Mouse (Mus musculus) olfactory bulb, adult 2 months (tissue): ENCODE measurements around the gene Rpl11. TPM values are rescaled to one million over a fixed set of nuclear protein-coding genes. Genes with fewer than 3 reads are reported as not detected.
"Not testable (repeated sequence)": the region's sequence is repeated elsewhere in the genome, so short reads cannot be mapped to it uniquely, and the experiment has no call there.

ENCODE experiments used
- H3K27ac ChIP-seq: fragments of 200-500 bp; 2 replicates; pipeline ENCODE4 v1.5.1; 2012; ENCODE audit warnings: low read depth, low read length; ENCODE audit not compliant: insufficient read depth
- H3K4me1 ChIP-seq: fragments of 200-500 bp; 2 replicates; pipeline ENCODE4 v1.6.1; 2012; ENCODE audit warnings: low read length; ENCODE audit not compliant: control insufficient read depth, insufficient read depth
- H3K4me3 ChIP-seq: fragments of 200-500 bp; 2 replicates; pipeline ENCODE4 v1.5.1; 2012; ENCODE audit warnings: mild to moderate bottlenecking, low read depth, low read length, moderate library complexity; ENCODE audit not compliant: insufficient read depth
- CTCF ChIP-seq: fragments of 200-500 bp; IDR thresholded peaks from 2 replicates; pipeline ENCODE4 v1.5.1; 2012; ENCODE audit warnings: low read depth, mild to moderate bottlenecking, low read length, moderate library complexity; ENCODE audit not compliant: insufficient read depth
- POLR2A ChIP-seq: fragments of 200-500 bp; IDR thresholded peaks from 2 replicates; pipeline ENCODE4 v1.6.1; 2012; ENCODE audit warnings: mild to moderate bottlenecking, low read depth, low read length, moderate library complexity; ENCODE audit not compliant: insufficient read depth
- WGBS: fragments of 180-500 bp; shearing (Covaris S2); methylation state at CpG from one replicate; pipeline ENCODE4 v1.1.7; 2018; 5-methylcytosine and 5-hydroxymethylcytosine counted together
- polyA plus RNA-seq: library from polyadenylated mRNA; stranded (reverse); fragments of >200 nt; gene quantifications from 2 replicates; pipeline ENCODE4 v1.2.4, GENCODE M21; 2012; ENCODE audit warnings: low replicate concordance; ENCODE audit not compliant: missing spikeins, insufficient read depth, insufficient read length

Gene Rpl11
- not detected in 2 replicates for polyA plus RNA-seq

- H3K4me1 ChIP-seq: peaks cover 9% of the 10 kb centered on the region
- TF ChIP-seq CTCF (peak; percentile 60), POLR2A (peak; percentile 78)
- 0 out of 2 replicates have a peak within 1 kb of the TSS, but pooled peaks have one; percentile 47 for H3K27ac ChIP-seq
- peak within 1 kb of the TSS; percentile 79 for H3K4me3 ChIP-seq
- under 1% methylated on average over 21 of the region's 21 CpGs for WGBS
These were observed at the start of gene Rpl11 for GRCm38 (mm10) chr4:136053247-136053596. Gene Rpl11 (minus strand): TSS chr4:136053428.

DNA sequence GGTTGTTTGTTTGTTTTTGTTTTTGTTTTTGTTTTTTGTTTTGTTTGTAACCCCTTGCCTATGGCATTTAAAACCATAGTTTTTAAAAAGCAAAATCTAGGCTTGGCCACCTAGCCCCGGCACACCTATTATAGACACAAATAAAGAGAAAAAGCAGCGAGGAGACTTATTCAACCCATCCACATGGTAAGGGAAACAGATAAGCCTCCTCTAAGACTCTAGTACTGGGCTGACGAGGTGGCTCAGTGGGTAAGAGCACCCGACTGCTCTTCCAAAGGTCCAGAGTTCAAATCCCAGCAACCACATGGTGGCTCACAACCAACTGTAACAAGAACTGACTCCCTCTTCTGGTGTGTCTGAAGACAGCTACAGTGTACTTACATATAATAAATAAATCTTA lies 48.5 kb upstream of the Rpl11 start:
- not testable (repeated sequence) for H3K27ac ChIP-seq, H3K4me3 ChIP-seq
- WGBS: 94% methylated on average over 4 of the region's 4 CpGs
- peaks cover 12% of the 10 kb centered on the region for H3K4me1 ChIP-seq

DNA sequence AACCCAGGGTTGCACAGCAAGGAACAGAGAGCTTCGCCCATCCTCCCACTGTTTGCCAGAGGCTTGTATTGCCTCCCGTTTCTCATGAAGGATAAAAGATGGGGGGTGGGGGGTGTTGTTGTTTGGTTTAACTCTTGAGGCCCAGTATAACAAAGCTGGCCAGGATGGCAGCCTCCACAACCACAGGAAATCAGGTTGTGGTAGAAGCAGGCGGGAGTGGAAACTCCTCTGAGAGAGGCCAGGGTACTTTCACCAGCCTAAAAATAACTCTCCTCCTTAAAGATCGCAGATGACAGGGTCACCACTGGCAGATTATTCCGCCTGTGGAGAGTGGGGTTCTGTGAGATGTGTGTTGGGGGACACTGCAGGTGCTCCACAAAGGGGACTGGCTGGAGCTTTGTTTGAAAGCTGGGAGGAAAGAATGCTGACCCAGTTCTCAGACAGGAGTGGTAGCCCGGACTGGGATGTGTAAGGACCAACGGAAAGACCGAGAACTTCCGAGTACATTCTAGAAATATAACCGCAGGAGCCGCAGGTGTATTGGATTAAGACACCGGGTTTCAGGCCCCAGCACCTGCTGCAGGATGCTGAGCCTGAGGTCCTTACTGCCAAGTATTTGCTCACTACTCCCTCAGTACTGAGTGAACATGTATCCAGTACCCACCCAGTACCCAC lies 47.3 kb upstream of the Rpl11 start:
- WGBS: 73% methylated on average over 12 of the region's 12 CpGs
- Histone ChIP-seq H3K27ac (no peak overlapping the region), H3K4me1 (peaks cover 12% of the 10 kb centered on the region), H3K4me3 (no peak overlapping the region)
- TF ChIP-seq CTCF (no peak), POLR2A (no peak)

- no peak for TF ChIP-seq POLR2A
- H3K4me3 ChIP-seq: no peak overlapping the region
- WGBS: 98% methylated on average over 3 of the region's 3 CpGs
- peaks cover 11% of the 10 kb centered on the region for H3K4me1 ChIP-seq
- no peak overlapping the region for H3K27ac ChIP-seq
These were observed 45.2 kb upstream of the Rpl11 start for GRCm38 (mm10) chr4:136098446-136098845.

DNA sequence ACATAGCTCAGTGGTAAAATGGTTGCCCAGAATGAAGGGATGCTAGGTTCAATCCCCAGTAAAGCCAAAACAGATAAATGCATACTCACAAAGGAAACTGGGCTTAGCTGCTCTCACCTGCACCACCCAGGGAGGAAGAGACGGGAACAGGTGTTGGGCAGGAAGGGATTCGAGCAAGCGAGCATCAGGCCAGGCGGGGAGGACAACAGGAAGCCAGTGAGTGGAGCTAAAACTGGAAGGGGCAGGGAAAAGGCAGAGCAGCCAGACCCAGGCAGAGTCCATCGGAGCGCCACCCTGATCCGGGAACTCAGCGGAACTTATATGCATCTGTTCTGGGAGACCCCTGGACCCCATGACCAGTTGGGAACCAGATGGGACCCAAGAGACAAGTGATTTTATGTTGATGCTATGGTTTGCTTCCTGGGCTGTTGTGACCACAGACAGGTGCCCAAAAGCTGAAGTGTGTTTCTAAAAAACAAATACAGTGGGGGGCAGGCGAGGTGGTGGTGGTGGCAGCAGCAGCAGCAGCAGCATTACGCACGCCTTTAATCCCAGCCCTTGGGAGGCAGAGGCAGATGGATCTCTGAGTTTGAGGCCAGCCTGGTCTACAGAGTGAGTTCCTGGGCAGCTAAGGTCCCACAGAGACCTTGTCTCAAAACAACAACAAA lies 43.4 kb upstream of the Rpl11 start:
- TF ChIP-seq POLR2A: no peak
- TF ChIP-seq CTCF: no peak
- Histone ChIP-seq H3K4me1 (peaks cover 11% of the 10 kb centered on the region), H3K4me3 (no peak overlapping the region), H3K27ac (no peak overlapping the region)
- WGBS: 88% methylated on average over 11 of the region's 11 CpGs

- 85% methylated on average over 9 of the region's 9 CpGs for WGBS
- peaks cover 11% of the 10 kb centered on the region for H3K4me1 ChIP-seq
- no peak overlapping the region for H3K27ac ChIP-seq
- no peak overlapping the region for H3K4me3 ChIP-seq
- TF ChIP-seq POLR2A (no peak), CTCF (no peak)
These were observed 42.4 kb upstream of the Rpl11 start for GRCm38 (mm10) chr4:136095490-136096105.

DNA sequence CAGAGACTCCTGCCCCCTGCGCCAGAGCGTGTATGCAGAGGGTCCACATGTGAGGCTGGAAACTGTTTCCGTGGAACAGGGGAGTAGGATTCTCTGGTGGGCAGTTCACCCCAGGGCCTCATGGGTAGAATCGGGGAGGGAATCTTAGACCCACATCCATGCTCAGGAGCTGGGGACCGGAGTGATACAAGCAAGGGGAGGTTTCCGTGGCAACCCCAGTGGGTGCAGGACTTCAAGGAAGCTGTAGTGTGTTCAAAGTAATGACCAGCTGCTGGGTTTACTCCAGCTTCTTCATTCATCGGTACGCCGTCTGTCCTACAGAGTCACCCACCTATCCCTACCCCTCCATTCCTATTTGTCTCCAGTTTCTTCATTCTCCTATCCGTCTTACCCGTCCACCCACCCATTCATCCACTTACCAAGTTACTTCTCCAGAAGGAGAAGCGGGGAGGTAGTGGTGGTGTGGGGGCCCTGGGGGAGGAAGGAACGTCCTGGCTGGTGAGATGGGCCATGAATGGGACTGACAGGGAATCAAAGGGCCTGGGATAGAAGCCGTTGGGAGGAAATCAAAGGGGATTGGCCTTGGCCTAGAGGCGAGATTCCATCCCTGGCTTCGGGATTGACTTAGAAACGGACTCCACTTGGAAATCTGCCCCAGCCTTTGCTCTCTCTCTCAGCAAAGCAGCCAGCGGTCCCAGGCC lies 41.4 kb upstream of the Rpl11 start:
- TF ChIP-seq CTCF (no peak), POLR2A (no peak)
- WGBS: 60% methylated on average over 18 of the region's 18 CpGs
- Histone ChIP-seq H3K4me3 (no peak overlapping the region), H3K4me1 (peaks cover 11% of the 10 kb centered on the region), H3K27ac (no peak overlapping the region)

GRCm38 (mm10) chr4:136092498-136092897 lies 39.3 kb upstream of the Rpl11 start:
- Histone ChIP-seq H3K4me1 (peaks cover 20% of the 10 kb centered on the region), H3K27ac (no peak overlapping the region), H3K4me3 (no peak overlapping the region)
- no peak for TF ChIP-seq POLR2A
- TF ChIP-seq CTCF: no peak
- 93% methylated on average over 7 of the region's 7 CpGs for WGBS

DNA sequence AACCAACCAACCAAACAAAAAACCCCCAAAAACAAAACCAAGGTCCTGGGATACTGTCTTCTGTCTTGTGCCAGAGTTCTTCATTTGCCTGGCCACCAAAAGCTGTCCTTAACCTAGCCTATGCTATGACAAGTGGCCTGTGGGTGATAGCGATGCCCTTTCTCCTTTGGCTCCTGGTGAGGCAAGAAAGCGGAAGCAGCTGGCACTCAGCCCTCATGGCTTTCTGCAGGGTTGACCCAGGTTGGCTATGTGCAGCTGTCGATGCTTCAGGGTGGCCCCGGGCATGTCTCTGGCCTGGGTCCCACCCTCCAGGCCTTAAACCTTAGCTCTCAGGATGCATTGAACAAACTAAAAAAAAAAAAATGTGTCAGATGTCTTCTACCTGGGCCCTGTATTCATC lies 38.1 kb upstream of the Rpl11 start:
- Histone ChIP-seq H3K4me1 (peaks cover 20% of the 10 kb centered on the region), H3K4me3 (no peak overlapping the region), H3K27ac (no peak overlapping the region)
- TF ChIP-seq CTCF (no peak), POLR2A (no peak)
- WGBS: 96% methylated on average over 4 of the region's 4 CpGs
